Mouse (Mus musculus): ENCODE measurements around the gene Nxn. TPM values are rescaled to one million over a fixed set of nuclear protein-coding genes. Genes with fewer than 3 reads are reported as not detected.

Gene Nxn
- polyA plus RNA-seq, 1 experiment from 2014 or later, result 22.3 TPM

DNA sequence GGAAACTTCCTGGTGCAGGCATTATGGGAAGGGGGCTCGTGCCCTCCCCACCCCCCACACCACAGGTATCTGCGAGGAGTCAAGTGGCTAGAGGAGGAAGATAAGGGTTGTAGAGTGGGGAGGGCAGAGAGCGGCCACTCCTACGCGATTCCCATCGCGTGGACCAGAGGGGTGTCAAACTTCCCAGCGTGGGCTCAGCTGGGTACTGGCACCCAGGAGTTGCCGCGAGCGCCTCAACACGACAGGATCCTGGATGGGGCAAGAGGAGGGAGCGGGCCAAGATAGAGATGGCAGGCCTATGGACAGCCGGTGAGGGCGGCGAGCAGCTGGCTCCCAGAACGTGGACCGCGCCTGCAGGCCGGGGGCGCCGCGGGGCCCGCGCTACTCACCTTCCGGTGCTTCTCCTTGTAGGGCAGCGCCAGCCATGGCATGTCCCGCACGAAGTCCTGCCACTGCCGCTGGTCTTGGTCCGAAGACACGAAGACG is 585 bp downstream of the Nxn start:
- peak overlapping the region; percentile 83 for H3K27ac ChIP-seq
- peak overlapping the region; percentile 61 for H3K9ac ChIP-seq
- peak overlapping the region; percentile 74 for H3K4me3 ChIP-seq
- under 1% methylated on average over 33 of the region's 33 CpGs for WGBS
- no peaks in the 10 kb centered on the region for H3K36me3 ChIP-seq (replicated peaks)
- no peaks in the 10 kb centered on the region for H3K9me3 ChIP-seq
- H3K4me2 ChIP-seq, result peak overlapping the region; percentile 95
- peaks cover 19% of the 10 kb centered on the region for H3K4me1 ChIP-seq
- no peaks in the 10 kb centered on the region for H3K27me3 ChIP-seq (replicated peaks)
- peak; percentile 70 for ATAC-seq (replicated peaks)

DNA sequence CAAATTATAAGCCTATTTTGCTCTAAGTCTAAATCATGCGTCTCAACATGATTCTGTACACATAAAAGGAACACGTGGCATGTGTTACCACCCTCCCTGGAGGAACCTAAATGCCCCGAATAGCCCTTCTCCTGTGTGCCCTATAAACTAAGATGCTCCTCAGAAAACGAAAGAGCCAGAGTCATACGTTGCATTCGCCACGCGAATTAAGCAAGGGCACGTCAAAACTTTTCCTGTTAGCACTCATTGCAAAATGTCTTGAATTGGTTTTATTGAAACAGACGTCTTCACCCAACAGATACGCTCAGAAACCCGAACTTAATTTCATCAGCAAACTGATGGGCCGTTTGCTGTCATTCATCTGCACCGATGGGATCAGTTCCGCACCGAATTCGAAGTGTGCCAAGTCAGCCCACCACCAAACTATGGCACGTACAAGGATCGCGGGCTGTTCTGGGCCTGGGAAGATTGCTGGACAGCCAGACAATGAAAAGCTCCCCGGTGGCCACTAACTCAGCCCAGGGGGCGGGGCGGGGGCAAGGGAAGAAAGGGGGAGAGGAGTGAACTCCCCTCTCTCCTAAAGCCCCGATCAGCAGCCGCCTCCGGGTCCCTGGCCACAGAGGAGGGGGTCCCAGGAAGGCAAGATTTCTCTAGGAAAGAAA is 1.2 kb downstream of the Nxn start:
- peak; percentile 24 for ATAC-seq (replicated peaks)

DNA sequence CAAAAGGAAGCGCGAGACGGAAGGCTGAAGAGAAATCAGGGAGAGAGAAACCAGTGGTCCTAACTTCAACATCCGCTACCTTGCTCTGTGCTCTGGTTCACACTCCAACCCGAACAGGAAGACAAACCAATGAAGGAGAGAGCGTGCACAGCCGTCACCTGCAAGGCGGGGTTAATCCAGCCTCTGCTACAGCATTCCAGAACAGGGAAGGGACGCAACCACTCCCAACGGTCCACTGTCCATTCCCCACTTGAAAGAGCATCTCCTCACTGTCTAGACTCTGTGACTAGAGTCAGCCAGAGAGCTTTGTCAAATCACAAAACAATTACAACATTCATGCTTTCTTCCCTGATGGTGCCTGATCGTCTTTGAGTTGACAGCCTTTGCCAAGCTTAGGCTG is 5.9 kb downstream of the Nxn start:
- Histone ChIP-seq H3K4me2 (no peak overlapping the region), H3K9me3 (no peaks in the 10 kb centered on the region), H3K4me1 (peaks cover 19% of the 10 kb centered on the region), H3K9ac (no peak overlapping the region), H3K27ac (no peak overlapping the region), H3K4me3 (no peak overlapping the region), H3K27me3 (replicated peaks) (no peaks in the 10 kb centered on the region), H3K36me3 (replicated peaks) (no peaks in the 10 kb centered on the region)
- ATAC-seq (replicated peaks), result no peak
- WGBS, result 90% methylated on average over 11 of the region's 11 CpGs

More for the DNA sequence above, 1.2 kb downstream of the Nxn start:
- peak overlapping the region; percentile 95 for H3K4me2 ChIP-seq
- peaks cover 19% of the 10 kb centered on the region for H3K4me1 ChIP-seq
- H3K36me3 ChIP-seq (replicated peaks), result no peaks in the 10 kb centered on the region
- H3K27me3 ChIP-seq (replicated peaks), result no peaks in the 10 kb centered on the region
- no peaks in the 10 kb centered on the region for H3K9me3 ChIP-seq
- H3K27ac ChIP-seq, result peak overlapping the region; percentile 83
- WGBS, result under 1% methylated on average over 26 of the region's 26 CpGs
- peak overlapping the region; percentile 61 for H3K9ac ChIP-seq
- peak overlapping the region; percentile 74 for H3K4me3 ChIP-seq

DNA sequence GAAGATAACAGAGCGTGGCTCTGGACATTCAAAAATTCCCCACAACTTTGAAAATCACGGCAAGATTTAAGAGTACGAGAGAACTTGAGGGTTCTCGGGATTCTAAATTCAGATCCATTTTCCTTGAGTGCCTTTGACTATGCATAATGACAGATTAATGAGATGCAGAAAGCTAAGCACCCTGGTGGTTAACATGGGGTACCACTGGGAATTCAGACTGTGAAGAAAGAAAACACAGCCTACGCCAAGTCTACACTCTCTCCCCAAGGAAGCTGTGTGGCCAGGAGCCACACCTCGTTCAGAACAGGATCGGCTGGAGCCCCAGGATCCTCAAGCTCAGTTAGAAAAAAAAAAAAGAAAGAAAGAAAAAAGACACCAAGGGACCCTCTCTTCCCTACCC is 6.4 kb downstream of the Nxn start:
- ATAC-seq (replicated peaks), result no peak

DNA sequence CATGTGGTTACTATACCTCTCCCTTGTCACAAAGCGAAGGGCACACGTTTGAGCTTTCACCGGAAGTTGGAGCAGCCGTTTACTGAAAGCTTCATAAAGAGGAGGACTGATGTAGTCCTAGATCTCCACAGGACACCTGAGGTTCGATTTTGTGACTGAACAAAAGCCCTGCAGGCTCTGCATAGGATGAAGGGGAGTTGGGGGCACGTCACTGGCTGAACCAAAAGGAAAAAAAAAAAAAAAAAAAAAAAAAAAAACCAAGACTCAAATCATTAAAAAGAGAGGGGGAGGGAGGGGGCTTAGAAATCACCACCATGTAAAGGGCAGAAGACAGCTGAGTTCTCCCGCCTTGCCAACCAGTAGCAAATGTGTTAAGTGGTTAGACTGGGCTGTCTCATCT is 10.2 kb downstream of the Nxn start:
- Histone ChIP-seq H3K4me2 (peak overlapping the region; percentile 22), H3K9ac (no peak overlapping the region), H3K36me3 (replicated peaks) (no peaks in the 10 kb centered on the region), H3K27me3 (replicated peaks) (no peaks in the 10 kb centered on the region), H3K4me3 (no peak overlapping the region), H3K27ac (no peak overlapping the region), H3K9me3 (no peaks in the 10 kb centered on the region), H3K4me1 (peaks cover 24% of the 10 kb centered on the region)
- no peak for ATAC-seq (replicated peaks)
- WGBS, result 11% methylated on average over 7 of the region's 7 CpGs

More for the DNA sequence above, 6.4 kb downstream of the Nxn start:
- no peak overlapping the region for H3K4me3 ChIP-seq
- no peak overlapping the region for H3K9ac ChIP-seq
- H3K4me1 ChIP-seq, result peaks cover 14% of the 10 kb centered on the region
- H3K27ac ChIP-seq, result no peak overlapping the region
- no peak overlapping the region for H3K4me2 ChIP-seq
- WGBS, result 76% methylated on average over 7 of the region's 7 CpGs
- no peaks in the 10 kb centered on the region for H3K36me3 ChIP-seq (replicated peaks)
- no peaks in the 10 kb centered on the region for H3K9me3 ChIP-seq
- H3K27me3 ChIP-seq (replicated peaks), result no peaks in the 10 kb centered on the region

DNA sequence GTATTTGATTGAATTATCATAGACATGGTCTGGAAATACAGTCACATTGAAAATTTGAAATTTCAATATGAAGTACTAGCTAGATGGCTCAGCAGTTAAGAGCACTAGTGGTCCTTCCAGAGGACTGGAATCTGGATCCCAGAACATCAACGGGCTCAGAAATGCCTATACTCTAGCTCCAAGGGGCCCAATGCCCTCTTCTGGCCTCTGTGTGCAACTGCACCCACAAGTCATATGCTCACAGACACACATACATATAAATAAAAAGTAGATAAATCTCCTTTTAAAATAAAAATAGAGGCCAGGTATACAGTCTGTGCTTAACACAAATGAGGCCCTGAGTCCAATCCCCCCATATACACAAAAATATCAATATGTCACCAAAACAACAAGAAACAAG is 11.8 kb downstream of the Nxn start:
- peaks cover 36% of the 10 kb centered on the region for H3K4me1 ChIP-seq
- no peak overlapping the region for H3K4me2 ChIP-seq
- ATAC-seq (replicated peaks), result no peak
- H3K27ac ChIP-seq, result no peak overlapping the region
- no peak overlapping the region for H3K9ac ChIP-seq
- 75% methylated on average over 1 of the region's 1 CpGs for WGBS
- H3K4me3 ChIP-seq, result no peak overlapping the region
- H3K27me3 ChIP-seq (replicated peaks), result no peaks in the 10 kb centered on the region
- no peaks in the 10 kb centered on the region for H3K9me3 ChIP-seq
- no peaks in the 10 kb centered on the region for H3K36me3 ChIP-seq (replicated peaks)

DNA sequence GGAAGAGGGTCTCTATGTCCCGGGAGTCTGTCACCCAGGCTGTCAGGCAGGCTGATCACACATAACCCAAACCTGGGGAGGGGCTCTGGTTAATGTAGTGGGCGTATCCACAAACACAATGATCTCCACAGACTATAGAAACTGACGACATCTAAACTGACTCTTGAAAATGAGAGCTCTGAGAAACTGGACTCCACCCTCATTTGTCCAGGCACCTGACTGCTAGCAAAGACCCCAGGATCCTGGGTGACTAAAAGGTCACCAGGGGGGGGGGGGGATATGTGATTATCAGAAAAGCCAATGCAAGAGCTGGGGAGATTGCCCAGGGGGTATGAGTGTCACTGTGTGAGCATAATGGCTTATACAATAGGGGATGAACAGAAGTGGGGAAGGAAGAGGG is 13.2 kb downstream of the Nxn start:
- no peak overlapping the region for H3K27ac ChIP-seq
- no peak for ATAC-seq (replicated peaks)
- H3K4me1 ChIP-seq, result peaks cover 36% of the 10 kb centered on the region
- no peak overlapping the region for H3K4me3 ChIP-seq
- H3K4me2 ChIP-seq, result no peak overlapping the region
- no peak overlapping the region for H3K9ac ChIP-seq
- H3K27me3 ChIP-seq (replicated peaks), result no peaks in the 10 kb centered on the region
- 32% methylated on average over 3 of the region's 3 CpGs for WGBS
- no peaks in the 10 kb centered on the region for H3K36me3 ChIP-seq (replicated peaks)
- no peaks in the 10 kb centered on the region for H3K9me3 ChIP-seq

DNA sequence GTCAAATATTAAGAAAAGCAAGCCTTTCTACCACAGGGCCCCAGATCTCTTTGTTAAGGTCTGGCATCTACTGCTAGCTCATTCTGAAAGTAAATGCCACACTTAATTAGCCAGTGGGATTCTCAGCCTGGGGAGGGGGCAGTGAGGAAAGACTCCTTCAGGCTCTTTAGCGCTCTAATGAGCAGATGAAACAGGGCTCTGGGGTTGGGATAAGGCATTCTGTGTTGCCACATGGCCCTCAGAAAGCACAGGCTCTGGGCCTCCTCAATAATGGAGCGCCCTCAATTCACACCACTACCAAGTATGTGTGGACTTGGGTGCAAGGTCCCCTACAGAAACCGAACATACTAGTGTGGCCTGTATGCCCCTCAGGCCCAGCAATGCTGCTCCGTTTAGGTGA is 13.9 kb downstream of the Nxn start:
- H3K9me3 ChIP-seq, result no peaks in the 10 kb centered on the region
- no peak overlapping the region for H3K9ac ChIP-seq
- peaks cover 38% of the 10 kb centered on the region for H3K4me1 ChIP-seq
- H3K36me3 ChIP-seq (replicated peaks), result no peaks in the 10 kb centered on the region
- 45% methylated on average over 4 of the region's 4 CpGs for WGBS
- no peak overlapping the region for H3K27ac ChIP-seq
- no peaks in the 10 kb centered on the region for H3K27me3 ChIP-seq (replicated peaks)
- no peak overlapping the region for H3K4me3 ChIP-seq
- no peak overlapping the region for H3K4me2 ChIP-seq
- ATAC-seq (replicated peaks), result no peak

DNA sequence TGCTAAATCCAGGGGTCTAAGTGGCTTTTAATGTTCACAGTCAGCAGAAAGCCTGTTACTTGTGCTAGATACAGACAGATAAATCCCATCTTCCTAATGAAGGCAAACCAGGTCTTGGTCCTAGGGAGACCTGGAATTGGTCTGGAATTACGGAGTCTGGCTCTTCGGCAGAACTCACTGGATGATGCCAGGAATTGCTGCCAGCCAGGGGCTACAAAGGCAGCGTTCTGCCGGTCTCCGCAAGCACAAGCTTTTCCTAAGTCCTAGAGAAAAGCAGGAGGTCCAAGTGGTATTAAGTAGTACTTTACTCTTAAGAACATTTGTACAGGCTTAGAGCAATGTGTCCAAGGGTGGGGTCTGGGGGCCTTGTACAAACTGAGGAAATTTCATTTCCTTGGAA is 14.6 kb downstream of the Nxn start:
- peaks cover 37% of the 10 kb centered on the region for H3K4me1 ChIP-seq
- no peaks in the 10 kb centered on the region for H3K27me3 ChIP-seq (replicated peaks)
- 52% methylated on average over 5 of the region's 5 CpGs for WGBS
- H3K4me3 ChIP-seq, result no peak overlapping the region
- no peak overlapping the region for H3K4me2 ChIP-seq
- no peak overlapping the region for H3K9ac ChIP-seq
- no peaks in the 10 kb centered on the region for H3K9me3 ChIP-seq
- no peaks in the 10 kb centered on the region for H3K36me3 ChIP-seq (replicated peaks)
- 0 out of 2 replicates have a peak overlapping the region, but pooled peaks have one; percentile 11 for H3K27ac ChIP-seq
- no peak for ATAC-seq (replicated peaks)

DNA sequence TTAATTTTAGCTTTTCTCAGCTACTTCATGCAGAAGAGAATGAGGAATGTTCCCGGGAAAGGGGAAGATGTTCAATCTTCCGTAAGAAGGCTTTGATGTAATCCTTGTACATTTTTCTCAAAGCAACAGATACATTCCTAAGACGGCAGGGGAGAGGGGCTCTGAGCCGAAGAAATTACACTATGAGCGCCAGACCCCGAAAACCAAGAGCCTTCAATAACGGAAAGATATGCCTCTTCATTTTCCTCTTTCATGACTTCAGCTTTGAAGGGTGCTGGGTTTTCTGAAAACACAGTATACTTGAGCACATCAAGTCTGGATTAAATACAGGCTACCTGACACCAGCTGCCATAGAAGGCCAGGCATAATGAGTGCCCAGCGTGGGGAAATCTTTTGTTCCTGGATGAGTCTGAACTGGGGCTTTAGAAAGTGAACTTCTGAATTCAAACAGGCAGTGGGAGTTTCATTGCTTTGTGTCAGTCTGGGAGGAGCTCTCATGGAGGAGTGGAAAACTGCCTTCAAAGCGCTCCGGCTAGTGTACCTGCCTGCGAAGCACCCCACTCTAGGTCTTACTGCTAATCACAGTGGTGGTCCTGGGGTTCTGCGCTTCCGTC is 16.1 kb downstream of the Nxn start:
- WGBS, result 17% methylated on average over 13 of the region's 13 CpGs
- Histone ChIP-seq H3K27ac (peak overlapping the region; percentile 16), H3K36me3 (replicated peaks) (no peaks in the 10 kb centered on the region), H3K4me3 (no peak overlapping the region), H3K9me3 (no peaks in the 10 kb centered on the region), H3K4me1 (peaks cover 29% of the 10 kb centered on the region), H3K27me3 (replicated peaks) (no peaks in the 10 kb centered on the region), H3K4me2 (no peak overlapping the region), H3K9ac (no peak overlapping the region)
- ATAC-seq (replicated peaks), result no peak

DNA sequence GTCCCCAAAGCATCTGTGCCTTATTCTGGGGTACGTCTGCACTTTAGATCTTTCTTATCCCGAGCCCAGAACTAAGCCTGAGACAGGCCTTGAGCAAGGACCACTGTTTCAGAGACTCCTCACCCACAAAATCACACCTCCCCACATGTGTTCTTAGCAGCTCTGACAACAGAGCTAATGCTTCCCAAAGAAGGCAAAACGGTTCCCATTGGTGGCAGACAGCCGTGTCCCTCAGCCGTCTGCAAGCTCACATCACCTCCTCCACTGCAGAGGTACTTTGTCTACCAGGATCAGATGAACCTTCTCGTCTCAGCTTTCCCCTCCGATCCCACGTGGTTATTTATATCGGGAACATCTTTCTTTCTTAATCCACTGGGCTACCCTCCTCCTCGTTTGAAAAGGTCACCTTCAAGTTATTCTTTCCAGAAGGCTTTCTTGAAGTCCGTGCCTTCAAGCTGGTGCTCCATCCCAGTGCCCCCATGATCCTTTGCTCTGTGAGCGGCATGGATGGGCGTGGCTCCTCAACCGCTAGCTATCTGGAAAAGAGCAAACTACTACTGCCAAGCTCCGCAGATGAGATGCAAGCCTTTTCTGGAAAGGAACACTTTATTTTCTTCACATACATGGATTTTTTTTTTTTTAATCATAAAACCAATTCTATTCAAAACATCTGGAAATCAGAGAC is 17.6 kb downstream of the Nxn start:
- 90% methylated on average over 15 of the region's 15 CpGs for WGBS
- no peak overlapping the region for H3K4me3 ChIP-seq
- no peak overlapping the region for H3K9ac ChIP-seq
- no peaks in the 10 kb centered on the region for H3K36me3 ChIP-seq (replicated peaks)
- H3K27me3 ChIP-seq (replicated peaks), result no peaks in the 10 kb centered on the region
- ATAC-seq (replicated peaks), result no peak
- H3K27ac ChIP-seq, result no peak overlapping the region
- no peak overlapping the region for H3K4me2 ChIP-seq
- H3K9me3 ChIP-seq, result no peaks in the 10 kb centered on the region
- H3K4me1 ChIP-seq, result peaks cover 29% of the 10 kb centered on the region

DNA sequence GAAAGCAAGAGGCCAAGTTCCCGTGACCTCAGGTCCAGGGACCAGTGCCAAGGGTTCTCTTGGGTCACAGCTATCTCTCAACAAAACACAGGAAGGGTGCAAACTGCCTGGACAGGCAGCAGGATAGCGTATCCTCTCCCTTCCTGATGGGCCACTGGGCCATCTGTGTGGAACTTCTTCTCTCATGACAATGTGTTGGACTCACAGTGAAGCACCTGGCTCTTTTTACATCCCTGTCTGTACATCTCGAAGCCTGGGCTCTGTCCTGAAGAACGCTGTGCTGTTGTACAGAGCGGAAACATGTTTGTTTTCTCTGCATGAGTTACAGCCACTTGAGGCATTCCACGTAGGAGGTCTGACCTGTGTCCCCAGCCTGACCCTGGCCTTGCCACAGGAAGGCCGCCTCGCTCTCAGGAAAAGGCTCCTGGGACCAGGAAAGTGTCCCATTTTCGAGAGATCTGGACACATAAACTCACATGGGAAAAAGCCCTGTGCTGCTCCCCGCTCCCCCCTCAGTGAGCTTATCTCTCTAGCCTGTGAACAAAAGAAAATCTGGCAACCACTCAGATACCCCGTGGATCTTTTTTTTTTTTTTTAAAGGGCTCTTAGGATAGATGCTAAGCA is 18.9 kb downstream of the Nxn start:
- no peak overlapping the region for H3K27ac ChIP-seq
- H3K27me3 ChIP-seq (replicated peaks), result no peaks in the 10 kb centered on the region
- no peak overlapping the region for H3K4me2 ChIP-seq
- peaks cover 23% of the 10 kb centered on the region for H3K4me1 ChIP-seq
- no peak for ATAC-seq (replicated peaks)
- 46% methylated on average over 11 of the region's 11 CpGs for WGBS
- no peaks in the 10 kb centered on the region for H3K9me3 ChIP-seq
- H3K9ac ChIP-seq, result no peak overlapping the region
- no peak overlapping the region for H3K4me3 ChIP-seq
- H3K36me3 ChIP-seq (replicated peaks), result no peaks in the 10 kb centered on the region
